Mouse (Mus musculus) heart, postnatal 36 days (tissue): ENCODE data around the gene Hsd17b13. TPM values are rescaled to one million over a fixed set of nuclear protein-coding genes. Genes with fewer than 3 reads are reported as not detected.
A peak's percentile ranks its signal among the peaks of the same experiment; 100 is the strongest.
"Not testable (repeated sequence)": the region's sequence is repeated elsewhere in the genome, so short reads cannot be mapped to it uniquely, and the experiment has no call there.

ENCODE experiments used
- DNase-seq, 2 experiments: peaks; one replicate each; pipeline ENCODE4 v3.0.0; 2021 to 2022
- intact Hi-C: fragments of 180-260 bp; cut with DNase I; formaldehyde crosslinking; loops from one replicate; pipeline ENCODE4 v1.15.1; 2025
- total RNA-seq, 2 experiments: library from RNA; stranded (reverse); gene quantifications; 2 replicates each; pipeline ENCODE4 v1.2.3; 2021

Hsd17b13 gene
- total RNA-seq, 2 experiments from 2014 or later: not detected

- no peak for DNase-seq
- intact Hi-C loops: no loop called here
Observed at GRCm38 (mm10) chr5:103993601-103994000, 16.4 kb upstream of the Hsd17b13 start.

DNA sequence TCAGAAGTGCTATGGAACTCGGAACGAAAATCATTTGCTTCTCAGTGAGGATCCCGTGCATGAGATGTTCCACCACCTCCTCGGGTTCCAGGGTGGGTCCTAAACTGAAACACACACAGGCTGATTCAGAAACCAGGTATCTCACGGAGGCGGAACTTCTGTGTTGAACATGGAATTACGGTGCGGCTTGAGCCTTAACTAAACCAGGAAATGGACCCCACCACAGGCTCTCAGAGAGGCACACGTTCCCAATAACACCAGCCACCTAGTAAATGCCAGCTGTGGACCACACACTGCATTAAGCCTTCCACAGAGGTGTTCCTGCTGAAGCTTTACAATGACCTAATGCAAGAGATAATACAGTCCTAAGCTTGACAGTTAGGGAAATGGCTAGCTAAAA lies 15.6 kb upstream of the Hsd17b13 start:
- no peak for DNase-seq
- intact Hi-C loops: no loop called here

GRCm38 (mm10) chr5:103980705-103981560 lies 3.7 kb upstream of the Hsd17b13 start:
- intact Hi-C loops: no loop called here
- no peak for DNase-seq

GRCm38 (mm10) chr5:103977907-103978570 lies 829 bp upstream of the Hsd17b13 start:
- intact Hi-C loops: no loop called here
- DNase-seq: no peak

- intact Hi-C loops: no loop called here
- DNase-seq: no peak
Observed at GRCm38 (mm10) chr5:103975736-103976135, 1.5 kb downstream of the Hsd17b13 start.

GRCm38 (mm10) chr5:103972801-103973200 lies 4.4 kb downstream of the Hsd17b13 start:
- DNase-seq: peak in 1 of 2 experiments; percentile 2
- intact Hi-C loops: no loop called here

- intact Hi-C loops: no loop called here
- no peak for DNase-seq
Observed at GRCm38 (mm10) chr5:103972379-103972778, 4.8 kb downstream of the Hsd17b13 start.

DNA sequence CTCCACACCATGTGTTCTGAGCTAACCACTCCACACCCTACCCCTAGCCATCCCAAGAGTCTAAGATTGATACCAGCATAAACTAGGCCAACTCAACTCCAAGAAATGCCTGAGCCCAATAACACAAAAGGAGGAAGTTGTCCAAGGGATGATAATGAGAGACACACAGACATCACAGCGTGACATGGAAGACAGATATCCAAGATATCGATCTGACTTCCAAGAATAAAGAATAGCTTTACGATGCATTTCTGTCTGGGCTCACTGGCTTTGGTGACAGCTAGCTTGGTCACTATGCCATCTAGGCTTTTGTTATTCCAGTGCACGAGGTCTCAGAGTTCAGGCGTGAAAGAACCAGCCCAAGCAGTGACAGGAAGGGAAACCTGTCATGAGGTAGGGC lies 6.2 kb downstream of the Hsd17b13 start:
- intact Hi-C loops: no loop called here
- DNase-seq: no peak

DNA sequence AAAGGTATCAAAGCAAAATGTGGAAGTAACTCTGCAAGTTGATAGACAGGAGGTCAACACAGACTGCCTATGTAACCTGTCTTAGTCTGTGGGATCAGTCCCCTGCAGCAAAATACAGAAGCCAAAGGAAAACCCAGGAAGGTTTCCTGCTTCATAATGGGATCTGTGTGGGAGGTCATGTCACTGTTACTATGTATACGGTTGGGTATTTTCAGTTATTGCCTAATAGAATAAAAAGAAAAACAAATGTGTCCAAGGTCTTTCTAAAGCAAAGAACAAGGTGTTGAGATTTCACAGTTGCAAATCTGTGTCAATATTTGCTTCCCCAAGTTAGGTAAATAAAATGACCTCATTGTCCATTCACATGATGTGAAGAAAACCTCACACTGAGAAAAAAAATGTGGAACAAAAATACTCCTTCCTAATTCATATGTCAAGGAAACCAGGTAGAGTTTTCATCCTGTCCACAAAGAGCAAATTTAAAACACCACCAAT lies 14.2 kb downstream of the Hsd17b13 start:
- intact Hi-C loops: no loop called here
- DNase-seq: no peak

- DNase-seq: no peak
- intact Hi-C loops: no loop called here
Observed at GRCm38 (mm10) chr5:103954638-103955037, 22.6 kb downstream of the Hsd17b13 start.

- DNase-seq: no peak
- intact Hi-C loops: no loop called here
Observed at GRCm38 (mm10) chr5:103953135-103954083, 23.8 kb downstream of the Hsd17b13 start.

- DNase-seq, intact Hi-C loops: not testable (repeated sequence)
Observed at GRCm38 (mm10) chr5:103950138-103950537, 27.1 kb downstream of the Hsd17b13 start.

GRCm38 (mm10) chr5:103943183-103943582 lies 34.0 kb downstream of the Hsd17b13 start:
- intact Hi-C loops: no loop called here
- no peak for DNase-seq

GRCm38 (mm10) chr5:103939856-103940255 lies 37.4 kb downstream of the Hsd17b13 start:
- intact Hi-C loops: no loop called here
- no peak for DNase-seq

GRCm38 (mm10) chr5:103939350-103939652 lies 37.9 kb downstream of the Hsd17b13 start:
- no peak for DNase-seq
- intact Hi-C loops: no loop called here

GRCm38 (mm10) chr5:103938547-103939349 lies 38.5 kb downstream of the Hsd17b13 start:
- intact Hi-C loops: no loop called here

GRCm38 (mm10) chr5:103936906-103937589 lies 40.2 kb downstream of the Hsd17b13 start:
- peak in 1 of 2 experiments; percentile 34 for DNase-seq

More at GRCm38 (mm10) chr5:103938547-103939349, 38.5 kb downstream of the Hsd17b13 start:
- no peak for DNase-seq

DNA sequence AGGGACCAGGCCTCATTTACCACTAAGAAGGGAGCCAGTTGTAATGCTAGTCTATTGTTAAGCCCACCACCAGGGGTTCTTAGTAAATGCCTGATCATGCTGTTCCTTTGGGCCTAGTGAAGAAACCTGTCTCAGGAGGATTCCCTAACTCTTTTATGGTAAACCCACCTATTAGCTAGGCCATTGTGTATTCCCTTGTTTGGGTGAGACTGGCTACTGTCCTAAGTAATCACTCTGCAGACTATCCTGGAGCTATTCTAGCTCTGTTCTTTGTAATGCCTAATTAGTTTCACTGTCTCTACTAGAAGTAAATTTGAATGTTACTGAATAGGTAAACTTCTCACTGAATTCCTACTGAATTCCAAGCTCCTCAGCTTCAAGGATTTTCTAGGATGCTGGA lies 45.3 kb downstream of the Hsd17b13 start:
- intact Hi-C loops, DNase-seq: not testable (repeated sequence)

More at GRCm38 (mm10) chr5:103936906-103937589, 40.2 kb downstream of the Hsd17b13 start:
- intact Hi-C loops: no loop called here

GRCm38 (mm10) chr5:103930511-103930910 lies 46.7 kb downstream of the Hsd17b13 start:
- intact Hi-C loops: no loop called here
- DNase-seq: no peak
